Mouse (Mus musculus): Measurements from ENCODE around the gene Itga9. TPM values are rescaled to one million over a fixed set of nuclear protein-coding genes. Genes with fewer than 3 reads are reported as not detected.

Gene Itga9
- total RNA-seq, 2 experiments from 2014 or later: 41.6 to 56.8 TPM

Other genes with a start within 250 kb of the Itga9 start
- under 1 TPM; 0.27 to 0.30 TPM for gene Eomes, start 128.5 kb upstream of the Itga9 start, total RNA-seq (2021)
- 10 to 100 TPM; 79.3 to 98.4 TPM for gene Golga4, start 100.4 kb upstream of the Itga9 start, total RNA-seq (2021)